Mouse (Mus musculus) bone marrow macrophage, adult 2 months (primary cell): ENCODE data around the gene Pm20d2. TPM values are rescaled to one million over a fixed set of nuclear protein-coding genes. Genes with fewer than 3 reads are reported as not detected.

ENCODE experiments used
- H3K27ac ChIP-seq: 2 replicates; pipeline ENCODE4 v1.5.1; 2012; ENCODE audit warnings: low read depth, low read length; ENCODE audit not compliant: insufficient read depth
- H3K4me1 ChIP-seq: 2 replicates; pipeline ENCODE4 v1.6.1; 2012; ENCODE audit warnings: low read length; ENCODE audit not compliant: control insufficient read depth, insufficient read depth
- H3K4me3 ChIP-seq: 2 replicates; pipeline ENCODE4 v1.5.1; 2012; ENCODE audit warnings: mild to moderate bottlenecking, low read length, moderate library complexity; ENCODE audit not compliant: insufficient read depth
- CTCF ChIP-seq: IDR thresholded peaks from 2 replicates; pipeline ENCODE4 v1.5.1; 2012; ENCODE audit warnings: low read depth, mild to moderate bottlenecking, low read length, moderate library complexity
- POLR2A ChIP-seq: IDR thresholded peaks from 2 replicates; pipeline ENCODE4 v1.6.1; 2012; ENCODE audit warnings: mild to moderate bottlenecking, low read depth, low read length, borderline replicate concordance
- polyA plus RNA-seq: library from polyadenylated mRNA; stranded (reverse); fragments of >200 nt; gene quantifications from 2 replicates; pipeline ENCODE4 v1.2.4, GENCODE M21; 2012; ENCODE audit not compliant: missing spikeins, insufficient read depth, insufficient read length

Gene Pm20d2
- polyA plus RNA-seq: not detected in 2 replicates

DNA sequence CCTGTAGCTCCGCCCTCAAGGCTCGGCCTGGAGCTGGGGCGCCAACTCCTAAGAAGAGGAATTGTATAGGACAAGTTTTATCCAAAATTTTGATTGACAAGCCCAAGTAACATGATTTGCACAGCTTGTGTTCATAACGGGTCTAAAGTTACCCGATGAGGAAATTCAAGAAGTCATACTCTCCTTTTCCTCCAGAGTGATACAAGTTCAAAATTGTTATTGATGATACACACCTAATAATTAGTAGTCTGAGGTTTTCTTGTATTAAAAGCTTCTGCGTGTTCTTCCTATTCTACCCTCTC, at the start of gene Pm20d2:
Gene Pm20d2 (minus strand): TSS at position 3 of the 302 bp plus-strand sequence.
- H3K4me1 ChIP-seq: peaks cover 2% of the 10 kb centered on the region; the same call in 1 of the 2 replicates
- H3K4me3 ChIP-seq: peak within 1 kb of the TSS; percentile 73
- TF ChIP-seq CTCF (no peak), POLR2A (no peak)
- no peak within 1 kb of the TSS for H3K27ac ChIP-seq

DNA sequence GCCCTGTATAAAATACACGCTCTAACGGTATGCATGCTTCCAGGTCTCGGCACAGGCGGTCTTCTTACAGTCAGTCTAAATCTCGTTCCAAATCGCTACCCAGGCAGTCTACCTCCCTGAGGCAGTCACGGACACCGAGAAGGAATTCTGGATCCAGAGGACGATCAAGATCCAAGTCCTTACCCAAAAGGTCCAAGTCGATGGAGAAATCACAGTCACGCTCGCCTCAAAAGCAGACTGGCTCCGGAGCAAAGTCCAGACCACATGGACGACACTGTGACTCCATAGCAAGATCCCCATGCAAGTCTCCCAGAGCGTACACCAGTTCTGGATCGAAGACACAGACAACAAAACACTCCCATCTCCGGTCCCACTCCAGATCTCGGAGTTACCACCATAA, 41.3 kb upstream of the Pm20d2 start:
- Histone ChIP-seq H3K4me3 (no peak overlapping the region), H3K27ac (no peak overlapping the region), H3K4me1 (no peaks in the 10 kb centered on the region; the same call in 1 of the 2 replicates)
- TF ChIP-seq POLR2A (no peak), CTCF (no peak)

DNA sequence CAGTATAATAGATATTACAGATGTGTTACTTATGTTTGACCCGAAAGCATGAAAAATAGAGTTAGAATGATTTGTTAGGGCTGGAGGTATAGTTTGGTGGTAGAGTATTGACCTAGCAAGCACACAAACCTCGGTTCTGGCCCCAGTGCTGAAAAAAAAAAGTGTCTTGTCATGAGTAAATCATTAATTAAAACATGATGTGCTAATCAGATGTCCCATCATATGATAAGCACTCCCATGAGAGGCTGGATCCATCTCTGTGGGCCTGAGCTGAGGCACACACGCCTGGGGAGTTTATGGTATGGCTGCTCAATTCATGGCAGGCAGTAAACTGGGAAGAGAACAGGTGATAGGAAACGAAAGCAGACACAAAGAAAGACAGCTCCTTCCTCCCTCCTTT, 40.1 kb upstream of the Pm20d2 start:
- TF ChIP-seq POLR2A: no peak
- TF ChIP-seq CTCF: no peak
- no peak overlapping the region for H3K4me3 ChIP-seq
- H3K4me1 ChIP-seq: no peaks in the 10 kb centered on the region
- H3K27ac ChIP-seq: no peak overlapping the region

DNA sequence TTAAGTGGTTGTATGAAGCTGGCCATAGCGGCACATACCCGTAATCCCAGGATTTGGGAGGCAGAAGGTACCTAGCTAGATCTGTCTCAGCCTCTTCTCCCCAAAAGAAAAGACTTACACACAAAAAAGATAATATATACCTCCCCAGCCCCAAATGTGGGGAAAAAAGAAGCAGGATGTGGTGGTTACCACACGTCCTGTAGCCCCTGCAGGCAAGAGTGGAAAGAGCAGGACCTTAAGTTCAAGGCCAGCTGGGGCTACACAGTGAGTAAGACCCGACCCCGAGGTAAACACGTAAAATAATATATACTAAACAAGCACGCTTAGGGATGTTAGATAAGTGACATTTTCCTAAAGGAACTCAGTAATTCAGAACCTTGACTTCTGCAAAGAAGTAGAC, 37.6 kb upstream of the Pm20d2 start:
- H3K27ac ChIP-seq: no peak overlapping the region
- TF ChIP-seq POLR2A (no peak), CTCF (no peak)
- no peak overlapping the region for H3K4me3 ChIP-seq
- H3K4me1 ChIP-seq: no peaks in the 10 kb centered on the region

DNA sequence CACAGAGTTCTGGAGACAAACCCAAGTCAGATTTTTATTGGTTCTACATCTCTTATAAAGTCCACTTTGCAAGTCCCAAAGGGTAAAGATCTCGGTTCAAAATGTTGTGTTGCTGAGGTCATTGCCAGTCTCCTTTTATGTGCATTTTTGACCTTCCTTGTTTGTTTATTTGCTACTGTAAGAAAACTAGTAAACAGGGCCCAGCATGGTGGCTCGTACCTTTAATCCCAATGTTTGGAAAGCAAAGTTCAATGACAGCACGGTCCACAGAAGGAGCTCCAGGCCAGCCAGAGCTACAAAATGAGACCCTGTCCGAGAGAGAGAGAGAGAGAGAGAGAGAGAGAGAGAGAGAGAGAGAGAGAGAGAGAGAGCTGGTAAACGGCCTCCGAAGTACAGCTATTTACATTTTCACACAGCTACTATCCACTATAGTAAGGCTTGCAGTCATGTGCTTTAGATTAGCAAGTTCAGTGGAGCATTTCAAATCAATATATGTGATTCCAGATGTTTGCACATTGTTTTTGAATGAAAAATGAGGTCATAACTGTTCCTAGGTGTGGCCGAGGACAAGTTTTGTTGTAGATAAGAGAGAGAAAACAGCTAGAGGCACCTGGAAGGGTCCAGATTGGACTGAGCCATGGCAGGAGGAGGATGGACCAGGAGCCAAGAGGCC, 34.6 kb upstream of the Pm20d2 start:
- Histone ChIP-seq H3K4me3 (no peak overlapping the region), H3K4me1 (no peaks in the 10 kb centered on the region), H3K27ac (no peak overlapping the region)
- TF ChIP-seq CTCF (no peak), POLR2A (no peak)

DNA sequence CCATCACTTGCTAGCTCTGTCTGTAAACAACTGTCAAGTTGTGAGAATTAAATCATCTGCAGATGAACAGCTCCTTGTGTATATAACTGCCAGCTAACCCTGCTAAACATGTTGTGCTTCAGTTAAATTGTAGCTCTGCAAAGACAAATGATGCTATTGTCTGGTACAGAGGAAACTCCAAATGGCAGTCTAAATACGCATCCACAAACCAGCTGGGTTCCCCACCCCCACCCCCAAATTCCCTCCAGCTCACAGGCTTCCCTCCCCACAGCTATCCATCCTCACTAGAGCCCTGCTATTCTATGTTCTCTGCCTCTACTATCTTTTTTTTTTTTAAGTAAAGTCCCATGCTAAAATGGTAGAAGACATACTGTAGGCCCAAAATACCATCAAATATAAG, 32.3 kb upstream of the Pm20d2 start:
- H3K4me1 ChIP-seq: no peaks in the 10 kb centered on the region
- no peak overlapping the region for H3K27ac ChIP-seq
- no peak overlapping the region for H3K4me3 ChIP-seq
- no peak for TF ChIP-seq CTCF
- TF ChIP-seq POLR2A: no peak

DNA sequence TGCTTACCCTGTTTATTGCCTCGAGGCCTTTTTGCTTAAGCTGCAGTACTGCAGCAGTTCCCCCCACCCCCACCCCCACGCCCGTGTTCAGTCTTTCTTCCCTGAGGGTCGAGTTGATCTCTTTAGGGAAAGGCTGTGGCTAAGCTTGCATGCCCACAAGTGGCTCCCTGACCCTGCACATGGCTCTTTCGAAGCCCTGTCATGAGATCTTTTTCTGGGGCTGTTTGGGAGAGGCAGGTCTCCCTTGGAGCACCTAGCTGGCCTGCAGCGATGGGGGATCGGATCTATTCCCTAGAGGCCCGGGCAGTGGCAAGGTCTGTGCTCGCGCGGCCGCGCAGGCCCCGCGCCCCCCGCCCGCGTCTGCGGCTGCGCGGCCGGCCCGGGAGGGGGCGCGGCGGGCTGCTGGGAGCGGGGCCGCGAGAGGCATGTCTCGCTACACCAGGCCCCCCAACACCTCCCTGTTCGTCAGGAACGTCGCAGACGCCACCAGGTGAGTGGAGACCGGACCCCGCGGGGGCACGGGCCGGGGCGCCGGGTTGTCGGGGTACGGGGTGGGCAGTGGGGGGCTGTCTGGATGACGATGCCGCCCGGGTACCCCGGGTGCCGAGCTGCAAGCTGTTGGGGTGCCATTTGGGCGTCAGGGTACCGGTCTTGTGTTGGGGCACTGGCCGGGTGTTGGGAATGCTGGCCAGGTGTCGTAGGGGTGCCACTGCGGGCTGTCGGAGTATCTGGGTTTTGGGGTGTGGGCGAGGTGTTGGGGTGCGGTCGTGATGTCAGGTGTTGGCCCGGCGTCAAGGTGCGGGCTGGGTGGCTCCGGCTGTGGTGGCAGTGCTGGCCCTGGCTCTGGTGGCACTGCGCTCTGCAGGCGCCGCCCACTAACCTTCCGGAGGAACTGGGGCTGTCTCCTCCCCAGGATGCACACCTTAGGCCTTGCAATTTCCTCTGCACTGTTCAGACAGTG, 19.6 kb upstream of the Pm20d2 start, which contains the start of gene Srsf12:
Gene Srsf12 (plus strand): TSS at position 111 of the 961 bp plus-strand sequence.
- Histone ChIP-seq H3K4me3 (peak within 1 kb of the TSS; percentile 27), H3K4me1 (no peaks in the 10 kb centered on the region), H3K27ac (no peak within 1 kb of the TSS)
- TF ChIP-seq CTCF (no peak), POLR2A (no peak)

DNA sequence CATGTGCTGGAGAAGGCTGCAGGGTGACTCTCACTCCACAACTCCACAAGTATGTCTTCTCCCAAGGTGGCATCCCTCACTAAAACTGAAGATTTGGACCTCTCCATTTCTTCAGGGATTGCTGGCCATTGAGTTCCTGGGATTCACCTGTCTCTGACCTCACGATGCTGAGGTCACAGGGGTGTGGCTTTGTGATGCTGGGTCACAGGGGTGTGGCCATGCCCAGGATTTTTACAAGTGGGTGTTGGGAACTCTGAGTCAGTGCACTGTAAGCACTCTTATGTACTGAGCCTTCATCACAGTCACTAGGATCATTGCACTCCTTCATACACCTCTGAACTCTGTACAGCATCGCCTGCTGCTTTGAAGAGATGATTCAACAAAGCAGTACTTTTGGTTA, 18.0 kb upstream of the Pm20d2 start:
- no peak for TF ChIP-seq POLR2A
- no peak for TF ChIP-seq CTCF

DNA sequence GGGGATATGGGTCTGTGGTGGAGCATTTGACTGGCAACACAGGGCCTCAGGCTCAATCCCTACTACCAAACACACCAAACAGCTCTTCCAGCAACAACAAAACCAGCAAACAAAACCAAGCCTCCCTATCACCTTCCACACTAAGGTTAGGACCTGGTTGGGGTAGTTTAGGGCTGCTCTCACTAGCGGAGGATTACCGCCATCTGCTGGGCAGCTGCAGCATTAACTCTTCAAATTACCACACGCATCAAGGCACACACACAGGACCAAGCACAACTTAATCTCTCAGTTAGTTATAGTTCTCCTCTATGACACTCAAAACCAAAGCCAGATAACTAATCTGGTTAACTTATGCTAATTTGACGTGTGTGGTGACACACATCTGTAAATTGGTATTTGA, 15.1 kb upstream of the Pm20d2 start:
- TF ChIP-seq POLR2A: no peak
- peak; percentile 82 for TF ChIP-seq CTCF
- Histone ChIP-seq H3K4me1 (no peaks in the 10 kb centered on the region), H3K4me3 (no peak overlapping the region), H3K27ac (no peak overlapping the region)

More for the DNA sequence above, 18.0 kb upstream of the Pm20d2 start:
- Histone ChIP-seq H3K4me3 (no peak overlapping the region), H3K4me1 (no peaks in the 10 kb centered on the region), H3K27ac (no peak overlapping the region)

DNA sequence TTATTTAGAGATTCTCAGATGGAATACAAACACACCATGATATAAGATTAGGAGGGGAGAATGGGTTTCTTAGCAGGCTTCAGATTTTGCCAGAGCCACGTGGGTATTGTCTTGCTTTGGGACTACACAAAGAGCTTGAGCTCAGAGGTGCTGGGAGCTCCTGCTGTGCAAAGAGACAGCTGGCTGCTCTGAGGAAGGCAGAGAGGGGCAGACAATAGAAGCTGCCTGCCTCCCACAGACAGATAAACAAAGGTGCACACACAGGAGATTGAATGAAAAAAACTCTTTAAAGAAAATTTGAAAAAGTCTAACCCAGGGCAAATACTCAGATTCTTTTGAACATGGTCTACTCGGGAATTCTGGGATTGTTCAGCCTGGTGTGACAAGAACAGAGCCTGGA, 8.6 kb upstream of the Pm20d2 start:
- no peak overlapping the region for H3K4me3 ChIP-seq
- peaks cover 4% of the 10 kb centered on the region; the same call in 1 of the 2 replicates for H3K4me1 ChIP-seq
- no peak overlapping the region for H3K27ac ChIP-seq
- no peak for TF ChIP-seq CTCF
- no peak for TF ChIP-seq POLR2A
